In genomic region chr19:14891689-14892389, GRCm38 (mm10) we compare ENCODE assay signal across 12 mouse cellular contexts.
DNase-seq lines count a peak whose midpoint lies in the region; ATAC-seq and TF ChIP-seq lines count a peak whose summit lies in the region.
"Had no signal": no experiment of that assay in that cellular context is flagged by ENCODE, and none has a peak within 500 bp of the region (broad histone marks: within the 10 kb centered on the region; RNA-seq: fewer than 3 reads in every experiment).

No protein-coding gene starts in this region.

- no peaks in the 10 kb centered on the region for H3K36me3 ChIP-seq in forebrain, embryonic 14.5 days (ENCODE audit: control insufficient read depth, insufficient read depth, low read length)
- H3K36me3 ChIP-seq in limb, embryonic 13.5 days, result no peaks in the 10 kb centered on the region
- H3K36me3 ChIP-seq: limb, embryonic 15.5 days had no signal

- TF ChIP-seq CTCF in layer of hippocampus, adult 2 months (conservative IDR thresholded peaks at IDR 0.05), result no peak

- peaks cover 29% of the 10 kb centered on the region for H3K4me1 ChIP-seq in forebrain, embryonic 14.5 days (ENCODE audit: control insufficient read depth, insufficient read depth, low read length)
- peaks cover 25% of the 10 kb centered on the region for H3K4me1 ChIP-seq in limb, embryonic 13.5 days

- DNase-seq in layer of hippocampus, adult 2 months (ENCODE audit: low spot score in 2 of 2), result no peak
- no peak for DNase-seq in layer of hippocampus, adult 9-11 months
- peak; percentile 34 for DNase-seq in forebrain, embryonic 14.5 days (ENCODE audit: low spot score)
- DNase-seq in retina, embryonic 14.5 days (ENCODE audit: low spot score), result peak; percentile 77
- DNase-seq in right cerebral cortex, postnatal 14 days, result no peak
- DNase-seq in layer of hippocampus, adult 8-10 months (ENCODE audit: low spot score in 2 of 2), result no peak
- DNase-seq in right cerebral cortex, postnatal 4 days, result no peak
- DNase-seq: cerebellum, adult 11-12 months; heart, postnatal 36 days; thymus, postnatal 4 days had no signal

- ATAC-seq in forebrain, embryonic 14.5 days, result no peak
- ATAC-seq in limb, embryonic 13.5 days (ENCODE audit: low FRiP score, low read depth), result no peak

- H3K27me3 ChIP-seq in forebrain, embryonic 14.5 days (replicated peaks; ENCODE audit: control insufficient read depth, insufficient read depth, low read length), result no peaks in the 10 kb centered on the region
- H3K27me3 ChIP-seq in limb, embryonic 13.5 days, result peaks cover 42% of the 10 kb centered on the region

- WGBS in forebrain, embryonic 14.5 days, result under 1% methylated on average over 7 of the region's 8 CpGs
- 6% methylated on average over 7 of the region's 8 CpGs for WGBS in limb, embryonic 13.5 days

- no peaks in the 10 kb centered on the region for H3K9me3 ChIP-seq in forebrain, embryonic 14.5 days (replicated peaks; ENCODE audit: control insufficient read depth, low read length)
- H3K9me3 ChIP-seq in limb, embryonic 13.5 days, result no peaks in the 10 kb centered on the region
- H3K9me3 ChIP-seq: limb, embryonic 15.5 days had no signal

- peak overlapping the region; percentile 47 for H3K4me2 ChIP-seq in forebrain, embryonic 14.5 days (ENCODE audit: low read length)
- H3K4me2 ChIP-seq in limb, embryonic 13.5 days (replicated peaks), result peak overlapping the region; percentile 59

- no peak overlapping the region; the same call in 1 of the 2 replicates for H3K9ac ChIP-seq in forebrain, embryonic 14.5 days (ENCODE audit: low read length)
- no peak overlapping the region for H3K9ac ChIP-seq in limb, embryonic 13.5 days
- H3K9ac ChIP-seq: limb, embryonic 15.5 days had no signal

- peak overlapping the region; percentile 22; the same call in 1 of the 2 replicates for H3K4me3 ChIP-seq in layer of hippocampus, adult 2 months
- 0 out of 2 replicates have a peak overlapping the region, but pooled peaks have one; percentile 12 for H3K4me3 ChIP-seq in forebrain, embryonic 14.5 days (ENCODE audit: low read depth, low read length)
- no peak overlapping the region for H3K4me3 ChIP-seq in limb, embryonic 13.5 days

- H3K27ac ChIP-seq in layer of hippocampus, adult 2 months, result no peak overlapping the region
- H3K27ac ChIP-seq in forebrain, embryonic 14.5 days (ENCODE audit: low read depth, low read length), result no peak overlapping the region; the same call in 1 of the 2 replicates
- H3K27ac ChIP-seq in limb, embryonic 13.5 days, result no peak overlapping the region
- H3K27ac ChIP-seq: limb, embryonic 15.5 days had no signal

Comparison
In these comparisons a context has a peak if more than half of its experiments do, and no peak if none do; other contexts are left out.
1. DNase-seq: peak in forebrain, embryonic 14.5 days (single experiment) and retina, embryonic 14.5 days (single experiment); none in layer of hippocampus, adult 2 months (0 of 2), layer of hippocampus, adult 9-11 months (single experiment), right cerebral cortex, postnatal 14 days (single experiment), layer of hippocampus, adult 8-10 months (0 of 2) and right cerebral cortex, postnatal 4 days (single experiment).